In the genomic region with DNA sequence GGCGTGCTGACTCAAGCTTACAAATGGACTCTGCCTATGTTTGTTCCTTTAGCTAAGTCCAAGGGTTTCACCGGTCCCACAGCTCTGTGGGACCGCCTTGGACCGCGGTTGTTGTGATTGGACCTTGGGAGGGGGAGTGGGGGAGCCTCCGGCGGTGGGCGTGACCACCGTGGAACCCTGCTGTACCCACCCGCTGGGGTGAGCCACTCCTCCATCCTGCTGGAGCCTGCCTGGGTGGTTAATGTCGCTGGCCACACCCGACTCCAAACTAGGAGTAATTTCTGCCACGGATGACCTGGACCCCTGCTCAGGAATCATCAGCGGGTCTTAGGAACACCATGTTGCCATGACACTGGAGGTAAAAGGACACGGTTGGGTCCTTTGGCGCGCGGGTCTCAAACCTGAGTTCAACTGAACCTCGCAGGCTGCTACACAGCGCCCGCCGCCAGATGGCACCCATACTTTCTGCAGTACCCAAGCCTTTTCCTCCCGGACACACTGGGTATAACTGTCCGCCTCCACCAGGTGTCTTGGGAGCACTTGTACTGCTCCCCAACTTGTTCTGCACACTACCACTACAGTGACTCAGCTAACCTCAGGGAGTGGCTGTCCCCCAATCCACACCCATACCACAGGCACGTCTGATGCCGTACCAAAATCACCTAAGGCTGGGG, we compare ENCODE assay signal across 8 mouse cellular contexts. TPM values are rescaled to one million over a fixed set of nuclear protein-coding genes. Genes with fewer than 3 reads are reported as not detected.
DNase-seq lines count a peak whose midpoint lies in the region; ATAC-seq and TF ChIP-seq lines count a peak whose summit lies in the region.

No protein-coding gene starts in this region.

- DNase-seq in MEL-GATA-1-ER (ENCODE audit: extremely low read depth, low read depth), result peak; percentile 84
- peak; percentile 80 to 84 for DNase-seq in cerebellum, adult 2 months
- peak; percentile 78 for DNase-seq in forebrain, postnatal 0 days
- DNase-seq in hindbrain, embryonic 10.5 days (ENCODE audit: low spot score), result peak; percentile 79
- peak; percentile 80 to 84 for DNase-seq in layer of hippocampus, postnatal 10 days (ENCODE audit: low spot score in 2 of 2)
- DNase-seq in lung, postnatal 25 days (ENCODE audit: low spot score), result peak; percentile 84
- DNase-seq in retina, postnatal 1 day, result peak; percentile 88
- peak; percentile 94 for DNase-seq in thymus, postnatal 4 days

- peak; percentile 88 for TF ChIP-seq CTCF in cerebellum, adult 2 months (IDR thresholded peaks at IDR 0.05; ENCODE audit: borderline replicate concordance, insufficient read depth, low read depth, low read length)
- peak; percentile 86 for TF ChIP-seq CTCF in forebrain, postnatal 0 days (IDR thresholded peaks at IDR 0.05; ENCODE audit: low read depth)

- TF ChIP-seq POLR2A in cerebellum, adult 2 months (IDR thresholded peaks at IDR 0.05; ENCODE audit: borderline replicate concordance, insufficient read depth, low read length), result no peak

- ATAC-seq in forebrain, postnatal 0 days, result peak; percentile 91

- WGBS in cerebellum, adult 2 months, result 2% methylated on average over 26 of the region's 26 CpGs
- WGBS in forebrain, postnatal 0 days, result 4% methylated on average over 26 of the region's 26 CpGs
- 1% methylated on average over 26 of the region's 26 CpGs for WGBS in hindbrain, embryonic 10.5 days

- no peaks in the 10 kb centered on the region for H3K27me3 ChIP-seq in cerebellum, adult 2 months (ENCODE audit: control insufficient read depth, insufficient read depth, low read length)
- H3K27me3 ChIP-seq in forebrain, postnatal 0 days (ENCODE audit: insufficient read depth, low read length), result no peaks in the 10 kb centered on the region
- H3K27me3 ChIP-seq in hindbrain, embryonic 10.5 days (ENCODE audit: insufficient read depth, poor library complexity, severe bottlenecking), result no peaks in the 10 kb centered on the region

- H3K4me3 ChIP-seq in cerebellum, adult 2 months (replicated peaks; ENCODE audit: insufficient read depth, low read depth, low read length), result peak overlapping the region; percentile 58
- peak overlapping the region; percentile 32 for H3K4me3 ChIP-seq in forebrain, postnatal 0 days (ENCODE audit: low read depth, low read length)
- peak overlapping the region; percentile 48 for H3K4me3 ChIP-seq in hindbrain, embryonic 10.5 days

- no peaks in the 10 kb centered on the region for H3K9me3 ChIP-seq in forebrain, postnatal 0 days (ENCODE audit: low read length)
- H3K9me3 ChIP-seq in hindbrain, embryonic 10.5 days, result no peaks in the 10 kb centered on the region

- peaks cover 4% of the 10 kb centered on the region; the same call in 1 of the 2 replicates for H3K4me1 ChIP-seq in cerebellum, adult 2 months (ENCODE audit: control insufficient read depth, insufficient read depth, low read length)
- H3K4me1 ChIP-seq in forebrain, postnatal 0 days (ENCODE audit: insufficient read depth), result peaks cover 4% of the 10 kb centered on the region; the same call in 1 of the 2 replicates
- H3K4me1 ChIP-seq in hindbrain, embryonic 10.5 days (replicated peaks), result peaks cover 12% of the 10 kb centered on the region

- peak overlapping the region; percentile 41 for H3K9ac ChIP-seq in forebrain, postnatal 0 days

- peaks cover under 1% of the 10 kb centered on the region; the same call in 1 of the 2 replicates for H3K36me3 ChIP-seq in forebrain, postnatal 0 days (ENCODE audit: insufficient read depth)
- peaks cover 17% of the 10 kb centered on the region for H3K36me3 ChIP-seq in hindbrain, embryonic 10.5 days

- no peak overlapping the region for H3K27ac ChIP-seq in cerebellum, adult 2 months (ENCODE audit: insufficient read depth, low read length)
- no peak overlapping the region for H3K27ac ChIP-seq in forebrain, postnatal 0 days (ENCODE audit: low read depth, low read length)
- H3K27ac ChIP-seq in hindbrain, embryonic 10.5 days, result peak overlapping the region; percentile 9; the same call in 1 of the 2 replicates

- H3K4me2 ChIP-seq in forebrain, postnatal 0 days (ENCODE audit: low read depth), result peak overlapping the region; percentile 73

RNA-seq across cellular contexts. Expression of a gene that starts 1.3 kb away (rescaled TPM):
- polyA plus RNA-seq in cerebellum, adult 2 months (2012; rRNA removed), result 39.9 and 41.5 TPM in 2 replicates
- total RNA-seq in forebrain, postnatal 0 days (2014; rRNA removed), result 50.9 and 55.8 TPM in 2 replicates
- polyA plus RNA-seq in forebrain, postnatal 0 days (2015; fragmentation: Nextera tagmentation; extraction: Ambion mirVana), result 33.8 and 59.0 TPM in 2 replicates
- 30.4 and 32.9 TPM in 2 replicates for polyA plus RNA-seq in hindbrain, embryonic 10.5 days (2016; fragmentation: Nextera tagmentation; extraction: Ambion mirVana)
- 10 to 100 TPM; 78.4 to 90.2 TPM for total RNA-seq in layer of hippocampus, postnatal 10 days (2021)

RNA-seq across cellular contexts. Expression of a gene that starts 11.5 kb away (rescaled TPM):
- 37.0 and 40.1 TPM in 2 replicates for polyA plus RNA-seq in cerebellum, adult 2 months (2012; rRNA removed)
- total RNA-seq in forebrain, postnatal 0 days (2014; rRNA removed), result 37.9 and 47.6 TPM in 2 replicates
- polyA plus RNA-seq in forebrain, postnatal 0 days (2015; fragmentation: Nextera tagmentation; extraction: Ambion mirVana), result 34.5 and 35.4 TPM in 2 replicates
- 42.9 and 50.0 TPM in 2 replicates for polyA plus RNA-seq in hindbrain, embryonic 10.5 days (2016; fragmentation: Nextera tagmentation; extraction: Ambion mirVana)
- 10 to 100 TPM; 33.8 to 40.1 TPM for total RNA-seq in layer of hippocampus, postnatal 10 days (2021)

RNA-seq across cellular contexts. Expression of a gene that starts 17.5 kb away (rescaled TPM):
- 2,309 TPM in 2 replicates for polyA plus RNA-seq in cerebellum, adult 2 months (2012; rRNA removed)
- total RNA-seq in forebrain, postnatal 0 days (2014; rRNA removed), result 386 and 489 TPM in 2 replicates
- 1,891 and 2,006 TPM in 2 replicates for polyA plus RNA-seq in forebrain, postnatal 0 days (2015; fragmentation: Nextera tagmentation; extraction: Ambion mirVana)
- polyA plus RNA-seq in hindbrain, embryonic 10.5 days (2016; fragmentation: Nextera tagmentation; extraction: Ambion mirVana), result 488 and 579 TPM in 2 replicates
- 1,000 to 10,000 TPM; 1,281 to 1,362 TPM for total RNA-seq in layer of hippocampus, postnatal 10 days (2021)

RNA-seq across cellular contexts. Expression of a gene that starts 53.3 kb away (rescaled TPM):
- 45.6 and 50.3 TPM in 2 replicates for polyA plus RNA-seq in cerebellum, adult 2 months (2012; rRNA removed)
- total RNA-seq in forebrain, postnatal 0 days (2014; rRNA removed), result 94.5 and 113 TPM in 2 replicates
- polyA plus RNA-seq in forebrain, postnatal 0 days (2015; fragmentation: Nextera tagmentation; extraction: Ambion mirVana), result 15.7 and 23.5 TPM in 2 replicates
- polyA plus RNA-seq in hindbrain, embryonic 10.5 days (2016; fragmentation: Nextera tagmentation; extraction: Ambion mirVana), result 6.0 and 6.4 TPM in 2 replicates
- 10 to 100 TPM; 77.7 to 87.8 TPM for total RNA-seq in layer of hippocampus, postnatal 10 days (2021)

RNA-seq across cellular contexts. Expression of a gene that starts 57.3 kb away (rescaled TPM):
- 3.8 and 4.5 TPM in 2 replicates for polyA plus RNA-seq in cerebellum, adult 2 months (2012; rRNA removed)
- total RNA-seq in forebrain, postnatal 0 days (2014; rRNA removed), result 18.3 and 19.6 TPM in 2 replicates
- 2.9 and 4.0 TPM in 2 replicates for polyA plus RNA-seq in forebrain, postnatal 0 days (2015; fragmentation: Nextera tagmentation; extraction: Ambion mirVana)
- 4.8 and 7.3 TPM in 2 replicates for polyA plus RNA-seq in hindbrain, embryonic 10.5 days (2016; fragmentation: Nextera tagmentation; extraction: Ambion mirVana)
- 10 to 100 TPM; 13.5 to 14.4 TPM for total RNA-seq in layer of hippocampus, postnatal 10 days (2021)
